Mouse (Mus musculus) G1E (cell line): Measurements from ENCODE around the gene Zfp62. TPM values are rescaled to one million over a fixed set of nuclear protein-coding genes. Genes with fewer than 3 reads are reported as not detected.

Source experiments
- ATAC-seq: 2 replicates; pipeline ENCODE4 v1.8.0; 2016; ENCODE audit warnings: mild to moderate bottlenecking; ENCODE audit not compliant: insufficient number of reproducible peaks, poor library complexity, low FRiP score, severe bottlenecking; ENCODE audit errors: extremely low read depth
- DNase-seq: peaks from one replicate; pipeline ENCODE4 v3.0.0; 2012; ENCODE audit warnings: low spot score
- H3K27me3 ChIP-seq: 2 replicates; pipeline ENCODE4 v1.6.1; 2012; ENCODE audit warnings: mild to moderate bottlenecking, low read length, inconsistent platforms; ENCODE audit not compliant: insufficient read depth
- H3K36me3 ChIP-seq: replicated peaks from 2 replicates; pipeline ENCODE3; 2012; ENCODE audit warnings: mild to moderate bottlenecking, inconsistent platforms
- H3K4me1 ChIP-seq: 2 replicates; pipeline ENCODE4 v1.6.1; 2012; ENCODE audit warnings: low read depth, low read length, inconsistent platforms, mixed read lengths; ENCODE audit not compliant: insufficient read depth
- H3K4me3 ChIP-seq: 2 replicates; pipeline ENCODE4 v1.5.1; 2012; ENCODE audit warnings: low read depth, mild to moderate bottlenecking, inconsistent platforms, low read length, moderate library complexity, mixed read lengths
- H3K9me3 ChIP-seq: replicated peaks from 2 replicates; pipeline ENCODE4 v1.6.1; 2012; ENCODE audit warnings: inconsistent platforms
- CTCF ChIP-seq: IDR thresholded peaks from 2 replicates; pipeline ENCODE4 v1.5.1; 2012; ENCODE audit warnings: low read depth, low read length, inconsistent platforms, mixed read lengths
- GATA1 ChIP-seq: IDR thresholded peaks from 2 replicates; pipeline ENCODE4 v1.6.1; 2012; ENCODE audit warnings: borderline replicate concordance, low read length, inconsistent platforms, mixed read lengths
- GATA2 ChIP-seq: IDR thresholded peaks from 2 replicates; pipeline ENCODE4 v1.6.1; 2012; ENCODE audit warnings: low read depth, low read length, inconsistent platforms, borderline replicate concordance
- POLR2AphosphoS5 ChIP-seq: IDR thresholded peaks from 2 replicates; pipeline ENCODE4 v1.6.1; 2012; ENCODE audit warnings: low read depth, low read length, inconsistent platforms; ENCODE audit not compliant: insufficient replicate concordance
- TAL1 ChIP-seq: conservative IDR thresholded peaks from 2 replicates; pipeline ENCODE4 v1.6.1; 2012; ENCODE audit warnings: low read depth, low read length, inconsistent platforms, mixed read lengths
- polyA plus RNA-seq: library from polyadenylated mRNA; stranded (reverse); fragments of >175 nt; gene quantifications from 2 replicates; pipeline ENCODE4 v1.2.3, GENCODE M21; 2012
- total RNA-seq, 2 experiments: library from RNA; stranded (forward) in 1 of 2; stranded (reverse) in 1 of 2; fragments of 200-1000 nt in 1 of 2; fragments of >200 nt in 1 of 2; fragmentation: Nextera tagmentation in 1 of 2; gene quantifications; 2 replicates each; pipeline ENCODE4 v1.2.3; 2014 to 2017

Gene Zfp62
- total and polyA plus RNA-seq, 3 experiments = 13.3 to 143 (median 78.2) TPM

GRCm38 (mm10) chr11:49264622-49265021 lies 61.5 kb downstream of the Zfp62 start:
- H3K4me3 ChIP-seq = no peak overlapping the region
- ATAC-seq (no peak), DNase-seq (no peak)
- no peaks in the 10 kb centered on the region; the same call in 1 of the 2 replicates for H3K27me3 ChIP-seq
- peaks cover 73% of the 10 kb centered on the region for H3K36me3 ChIP-seq
- H3K4me1 ChIP-seq = peaks cover 22% of the 10 kb centered on the region
- TF ChIP-seq GATA2 (no peak), POLR2AphosphoS5 (no peak), CTCF (no peak), GATA1 (no peak), TAL1 (no peak)
- no peaks in the 10 kb centered on the region for H3K9me3 ChIP-seq

DNA sequence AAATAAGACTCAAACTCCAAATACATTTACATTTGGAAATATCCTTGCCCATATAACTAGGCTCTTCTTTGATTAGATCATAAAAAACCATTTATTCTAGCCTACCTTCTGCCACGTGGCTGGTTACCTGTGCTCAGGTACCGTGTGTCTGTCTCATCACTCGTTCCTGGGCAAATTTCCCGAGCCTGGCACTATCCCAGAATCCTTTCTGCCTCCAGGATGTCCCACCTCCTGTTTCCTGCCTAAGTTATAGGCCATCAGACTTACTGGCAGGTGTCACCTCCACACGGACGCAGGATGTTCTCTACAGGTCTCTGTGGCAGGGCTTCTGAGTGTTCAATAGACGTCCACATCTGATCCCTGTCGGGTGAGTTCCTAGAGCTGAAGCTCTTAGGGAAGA lies 62.0 kb downstream of the Zfp62 start:
- Histone ChIP-seq H3K4me1 (peaks cover 21% of the 10 kb centered on the region), H3K9me3 (no peaks in the 10 kb centered on the region), H3K27me3 (no peaks in the 10 kb centered on the region; the same call in 1 of the 2 replicates)

DNA sequence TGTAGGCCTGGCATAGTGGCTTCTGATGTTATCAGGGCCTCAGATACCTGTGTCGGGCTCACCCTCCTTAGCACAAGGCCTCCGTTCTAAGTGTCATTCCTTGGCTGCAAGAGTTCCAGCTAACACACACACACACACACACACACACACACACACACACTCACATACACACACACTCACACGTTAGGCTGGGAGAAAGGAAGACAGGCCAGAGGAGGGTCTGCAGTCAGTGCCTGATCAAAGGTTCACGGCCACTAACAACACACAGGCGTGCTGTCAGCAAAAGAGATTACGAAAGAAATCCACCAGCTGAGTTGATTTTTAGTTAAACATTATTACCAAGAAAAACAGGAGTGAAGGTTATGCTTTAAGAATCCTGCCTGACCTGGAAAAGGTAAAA lies 63.6 kb downstream of the Zfp62 start:
- Histone ChIP-seq H3K27me3 (no peaks in the 10 kb centered on the region), H3K36me3 (peaks cover 52% of the 10 kb centered on the region), H3K4me3 (no peak overlapping the region), H3K9me3 (no peaks in the 10 kb centered on the region), H3K4me1 (peaks cover 14% of the 10 kb centered on the region)
- no peak for ATAC-seq
- TF ChIP-seq GATA1 (no peak), CTCF (no peak), GATA2 (no peak), TAL1 (no peak), POLR2AphosphoS5 (no peak)
- no peak for DNase-seq

More for the DNA sequence above, 62.0 kb downstream of the Zfp62 start:
- TF ChIP-seq GATA2 (no peak), GATA1 (no peak), TAL1 (no peak), CTCF (no peak)
- Histone ChIP-seq H3K4me3 (no peak overlapping the region), H3K36me3 (peaks cover 68% of the 10 kb centered on the region)
- DNase-seq = no peak
- ATAC-seq = no peak

GRCm38 (mm10) chr11:49267316-49267715 lies 64.2 kb downstream of the Zfp62 start:
- ATAC-seq (no peak), DNase-seq (no peak)
- no peak overlapping the region for H3K4me3 ChIP-seq
- H3K36me3 ChIP-seq = peaks cover 46% of the 10 kb centered on the region
- no peaks in the 10 kb centered on the region for H3K9me3 ChIP-seq
- peaks cover 11% of the 10 kb centered on the region for H3K4me1 ChIP-seq
- H3K27me3 ChIP-seq = peaks cover 3% of the 10 kb centered on the region; the same call in 1 of the 2 replicates
- TF ChIP-seq CTCF (no peak), TAL1 (no peak), GATA2 (no peak), POLR2AphosphoS5 (no peak), GATA1 (no peak)

- Histone ChIP-seq H3K4me3 (no peak overlapping the region), H3K9me3 (no peaks in the 10 kb centered on the region), H3K36me3 (peaks cover 38% of the 10 kb centered on the region), H3K27me3 (peaks cover 9% of the 10 kb centered on the region), H3K4me1 (peaks cover 11% of the 10 kb centered on the region)
- no peak for TF ChIP-seq TAL1
- no peak for TF ChIP-seq POLR2AphosphoS5
- no peak for TF ChIP-seq GATA1
- no peak for TF ChIP-seq GATA2
- no peak for TF ChIP-seq CTCF
- no peak for DNase-seq
- ATAC-seq = no peak
These were observed 65.0 kb downstream of the Zfp62 start for GRCm38 (mm10) chr11:49267970-49268579.

Other genes with a start within 250 kb of the Zfp62 start
- gene Olfr56, start 224.4 kb upstream of the Zfp62 start, total RNA-seq (2014; fragmentation: Nextera tagmentation) = 0.24 TPM in 1 of 2 replicates, not detected in the other
- 0.27 and 0.46 TPM in 2 replicates for gene Olfr56, start 224.4 kb upstream of the Zfp62 start, total RNA-seq (2017)
- gene Olfr56, start 224.4 kb upstream of the Zfp62 start, polyA plus RNA-seq = 0.01 TPM in 1 of 2 replicates, not detected in the other
- gene 9930111J21Rik1, start 223.9 kb upstream of the Zfp62 start, total RNA-seq (2014; fragmentation: Nextera tagmentation) = 1.1 and 3.9 TPM in 2 replicates
- gene 9930111J21Rik1, start 223.9 kb upstream of the Zfp62 start, total RNA-seq (2017) = 2.0 and 2.5 TPM in 2 replicates
- 0.02 TPM in 1 of 2 replicates, not detected in the other for gene 9930111J21Rik1, start 223.9 kb upstream of the Zfp62 start, polyA plus RNA-seq
- 0.15 TPM in 1 of 2 replicates, not detected in the other for gene Gm12185, start 211.1 kb upstream of the Zfp62 start, total RNA-seq (2014; fragmentation: Nextera tagmentation)
- gene Gm12185, start 211.1 kb upstream of the Zfp62 start, total RNA-seq (2017) = 0.33 and 0.52 TPM in 2 replicates
- gene Gm12185, start 211.1 kb upstream of the Zfp62 start, polyA plus RNA-seq = not detected in 2 replicates
- 5.3 TPM in 1 of 2 replicates, not detected in the other for gene Tgtp1, start 209.1 kb upstream of the Zfp62 start, total RNA-seq (2014; fragmentation: Nextera tagmentation)
- gene Tgtp1, start 209.1 kb upstream of the Zfp62 start, total RNA-seq (2017) = 0.76 and 1.9 TPM in 2 replicates
- gene Tgtp1, start 209.1 kb upstream of the Zfp62 start, polyA plus RNA-seq = 0.02 and 0.03 TPM in 2 replicates
- 4.6 and 7.8 TPM in 2 replicates for gene 9930111J21Rik2, start 152.1 kb upstream of the Zfp62 start, total RNA-seq (2014; fragmentation: Nextera tagmentation)
- gene 9930111J21Rik2, start 152.1 kb upstream of the Zfp62 start, total RNA-seq (2017) = 2.9 and 4.1 TPM in 2 replicates
- 0.04 and 0.07 TPM in 2 replicates for gene 9930111J21Rik2, start 152.1 kb upstream of the Zfp62 start, polyA plus RNA-seq
- 8.3 and 10.0 TPM in 2 replicates for gene Tgtp2, start 139.1 kb upstream of the Zfp62 start, total RNA-seq (2014; fragmentation: Nextera tagmentation)
- gene Tgtp2, start 139.1 kb upstream of the Zfp62 start, total RNA-seq (2017) = 23.1 and 25.2 TPM in 2 replicates
- gene Tgtp2, start 139.1 kb upstream of the Zfp62 start, polyA plus RNA-seq = 0.20 and 0.26 TPM in 2 replicates
- gene Ifi47, start 126.7 kb upstream of the Zfp62 start, total RNA-seq (2014; fragmentation: Nextera tagmentation) = 16.5 and 25.1 TPM in 2 replicates
- gene Ifi47, start 126.7 kb upstream of the Zfp62 start, total RNA-seq (2017) = 31.6 and 32.2 TPM in 2 replicates
- gene Ifi47, start 126.7 kb upstream of the Zfp62 start, polyA plus RNA-seq = 0.81 and 0.99 TPM in 2 replicates
- gene Olfr1396, start 88.4 kb upstream of the Zfp62 start, total RNA-seq (2014; fragmentation: Nextera tagmentation) = not detected in 2 replicates
- gene Olfr1396, start 88.4 kb upstream of the Zfp62 start, total RNA-seq (2017) = 0.06 and 0.11 TPM in 2 replicates
- not detected in 2 replicates for gene Olfr1396, start 88.4 kb upstream of the Zfp62 start, polyA plus RNA-seq
- gene Olfr1395, start 61.0 kb upstream of the Zfp62 start, total RNA-seq (2014; fragmentation: Nextera tagmentation) = not detected in 2 replicates
- 0.06 and 0.16 TPM in 2 replicates for gene Olfr1395, start 61.0 kb upstream of the Zfp62 start, total RNA-seq (2017)
- not detected in 2 replicates for gene Olfr1395, start 61.0 kb upstream of the Zfp62 start, polyA plus RNA-seq
- not detected in 2 replicates for gene Olfr1394, start 48.9 kb upstream of the Zfp62 start, total RNA-seq (2014; fragmentation: Nextera tagmentation)
- gene Olfr1394, start 48.9 kb upstream of the Zfp62 start, total RNA-seq (2017) = 0.16 and 0.17 TPM in 2 replicates
- gene Olfr1394, start 48.9 kb upstream of the Zfp62 start, polyA plus RNA-seq = not detected in 2 replicates
- gene Btnl9, start 16.1 kb upstream of the Zfp62 start, total RNA-seq (2014; fragmentation: Nextera tagmentation) = not detected in 2 replicates
- 0.17 and 0.22 TPM in 2 replicates for gene Btnl9, start 16.1 kb upstream of the Zfp62 start, total RNA-seq (2017)
- gene Btnl9, start 16.1 kb upstream of the Zfp62 start, polyA plus RNA-seq = not detected in 2 replicates
- 18.2 and 20.0 TPM in 2 replicates for gene Mgat1, start 40.9 kb downstream of the Zfp62 start, total RNA-seq (2014; fragmentation: Nextera tagmentation)
- gene Mgat1, start 40.9 kb downstream of the Zfp62 start, total RNA-seq (2017) = 26.1 and 28.9 TPM in 2 replicates
- gene Mgat1, start 40.9 kb downstream of the Zfp62 start, polyA plus RNA-seq = 34.8 and 36.9 TPM in 2 replicates
- not detected in 2 replicates for gene Olfr1393, start 75.0 kb downstream of the Zfp62 start, total RNA-seq (2014; fragmentation: Nextera tagmentation)
- 0.35 and 0.55 TPM in 2 replicates for gene Olfr1393, start 75.0 kb downstream of the Zfp62 start, total RNA-seq (2017)
- not detected in 2 replicates for gene Olfr1393, start 75.0 kb downstream of the Zfp62 start, polyA plus RNA-seq
- gene Olfr1392, start 82.0 kb downstream of the Zfp62 start, total RNA-seq (2014; fragmentation: Nextera tagmentation) = 0.44 TPM in 1 of 2 replicates, not detected in the other
- 0.11 and 0.12 TPM in 2 replicates for gene Olfr1392, start 82.0 kb downstream of the Zfp62 start, total RNA-seq (2017)
- not detected in 2 replicates for gene Olfr1392, start 82.0 kb downstream of the Zfp62 start, polyA plus RNA-seq
- gene Olfr10, start 101.4 kb downstream of the Zfp62 start, total RNA-seq (2014; fragmentation: Nextera tagmentation) = not detected in 2 replicates
- 0.11 TPM in 1 of 2 replicates, not detected in the other for gene Olfr10, start 101.4 kb downstream of the Zfp62 start, total RNA-seq (2017)
- gene Olfr10, start 101.4 kb downstream of the Zfp62 start, polyA plus RNA-seq = not detected in 2 replicates
- gene Olfr1391, start 119.5 kb downstream of the Zfp62 start, total RNA-seq (2014; fragmentation: Nextera tagmentation) = not detected in 2 replicates
- gene Olfr1391, start 119.5 kb downstream of the Zfp62 start, total RNA-seq (2017) = 0.16 TPM in 1 of 2 replicates, not detected in the other
- not detected in 2 replicates for gene Olfr1391, start 119.5 kb downstream of the Zfp62 start, polyA plus RNA-seq
- not detected in 2 replicates for gene Olfr1390, start 131.9 kb downstream of the Zfp62 start, total RNA-seq (2014; fragmentation: Nextera tagmentation)
- 0.12 and 0.22 TPM in 2 replicates for gene Olfr1390, start 131.9 kb downstream of the Zfp62 start, total RNA-seq (2017)
- gene Olfr1390, start 131.9 kb downstream of the Zfp62 start, polyA plus RNA-seq = not detected in 2 replicates
- gene Olfr1389, start 219.8 kb downstream of the Zfp62 start, total RNA-seq (2014; fragmentation: Nextera tagmentation) = not detected in 2 replicates
- gene Olfr1389, start 219.8 kb downstream of the Zfp62 start, total RNA-seq (2017) = 0.12 and 0.22 TPM in 2 replicates
- not detected in 2 replicates for gene Olfr1389, start 219.8 kb downstream of the Zfp62 start, polyA plus RNA-seq
- gene Olfr1388, start 233.3 kb downstream of the Zfp62 start, total RNA-seq (2014; fragmentation: Nextera tagmentation) = 0.87 and 0.98 TPM in 2 replicates
- gene Olfr1388, start 233.3 kb downstream of the Zfp62 start, total RNA-seq (2017) = 0.60 and 1.2 TPM in 2 replicates
- 0.04 and 0.12 TPM in 2 replicates for gene Olfr1388, start 233.3 kb downstream of the Zfp62 start, polyA plus RNA-seq